Mouse (Mus musculus) cerebellum, adult 9-10 months (tissue): ENCODE results near the gene Inpp5b.
"Not testable (repeated sequence)": the region's sequence is repeated elsewhere in the genome, so short reads cannot be mapped to it uniquely, and the experiment has no call there.

Experiments
- DNase-seq: peaks from one replicate; pipeline ENCODE4 v3.0.0; 2022

The Inpp5b gene

DNA sequence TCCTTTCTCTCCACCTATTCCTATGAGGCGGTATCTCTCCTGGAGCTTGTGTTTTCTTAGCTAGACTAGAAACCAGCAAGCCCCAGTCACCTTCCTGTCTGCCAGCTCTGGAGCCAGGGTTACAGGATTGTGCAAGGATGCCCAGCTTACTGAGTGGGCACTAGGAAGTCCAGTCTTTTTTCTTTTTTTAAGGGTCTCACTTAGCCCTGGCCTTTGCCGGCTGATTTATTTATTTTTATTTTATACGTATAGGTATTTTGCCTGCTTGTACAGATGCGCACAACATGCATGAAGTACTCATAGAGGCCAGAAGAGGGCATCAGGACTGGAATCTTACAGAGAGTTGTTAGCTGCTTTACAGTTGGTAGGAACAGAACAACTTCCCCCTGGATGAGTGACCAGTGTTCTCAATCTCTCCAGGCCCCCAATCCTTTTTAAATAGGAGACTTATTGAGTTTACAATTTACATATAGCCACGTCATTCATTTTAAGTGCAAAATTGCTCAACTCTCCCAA lies 30.8 kb upstream of the Inpp5b start:
- peak; percentile 54 for DNase-seq

DNA sequence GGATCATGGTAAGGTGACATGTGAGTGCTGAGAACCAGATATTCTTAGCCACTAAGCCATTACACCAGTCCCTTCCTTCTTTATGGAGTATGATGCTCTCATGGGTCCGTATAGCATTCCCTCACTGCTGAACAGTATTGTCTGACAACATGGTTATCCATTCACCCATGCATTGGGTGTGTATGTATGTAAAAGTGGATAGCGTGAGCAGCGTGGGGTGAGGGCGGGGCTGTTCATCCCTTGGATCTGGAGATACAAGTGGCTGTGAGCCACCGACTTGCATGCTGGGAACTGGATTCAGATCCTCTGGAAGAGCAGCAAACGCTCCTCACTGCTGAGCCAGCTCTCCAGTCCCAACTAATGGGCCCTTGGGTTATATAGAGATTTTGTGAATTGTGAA lies 29.0 kb upstream of the Inpp5b start:
- DNase-seq: no peak

DNA sequence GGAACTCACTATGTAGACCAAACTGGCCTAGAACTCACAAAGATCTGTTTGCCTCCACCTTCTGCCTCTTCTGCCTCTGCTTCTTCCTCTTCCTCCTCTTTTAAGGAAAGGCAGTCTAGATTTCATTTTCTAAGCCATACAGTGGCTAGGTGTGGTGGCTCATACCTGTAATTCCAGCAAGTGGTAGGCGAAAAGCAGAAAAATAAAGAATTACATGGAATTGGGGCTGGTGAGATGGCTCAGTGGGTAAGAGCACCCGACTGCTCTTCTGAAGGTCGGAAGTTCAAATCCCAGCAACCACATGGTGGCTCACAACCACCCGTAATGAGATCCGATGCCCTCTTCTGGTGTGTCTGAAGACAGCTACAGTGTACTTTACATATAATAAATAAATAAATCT lies 27.8 kb upstream of the Inpp5b start:
- DNase-seq: not testable (repeated sequence)

DNA sequence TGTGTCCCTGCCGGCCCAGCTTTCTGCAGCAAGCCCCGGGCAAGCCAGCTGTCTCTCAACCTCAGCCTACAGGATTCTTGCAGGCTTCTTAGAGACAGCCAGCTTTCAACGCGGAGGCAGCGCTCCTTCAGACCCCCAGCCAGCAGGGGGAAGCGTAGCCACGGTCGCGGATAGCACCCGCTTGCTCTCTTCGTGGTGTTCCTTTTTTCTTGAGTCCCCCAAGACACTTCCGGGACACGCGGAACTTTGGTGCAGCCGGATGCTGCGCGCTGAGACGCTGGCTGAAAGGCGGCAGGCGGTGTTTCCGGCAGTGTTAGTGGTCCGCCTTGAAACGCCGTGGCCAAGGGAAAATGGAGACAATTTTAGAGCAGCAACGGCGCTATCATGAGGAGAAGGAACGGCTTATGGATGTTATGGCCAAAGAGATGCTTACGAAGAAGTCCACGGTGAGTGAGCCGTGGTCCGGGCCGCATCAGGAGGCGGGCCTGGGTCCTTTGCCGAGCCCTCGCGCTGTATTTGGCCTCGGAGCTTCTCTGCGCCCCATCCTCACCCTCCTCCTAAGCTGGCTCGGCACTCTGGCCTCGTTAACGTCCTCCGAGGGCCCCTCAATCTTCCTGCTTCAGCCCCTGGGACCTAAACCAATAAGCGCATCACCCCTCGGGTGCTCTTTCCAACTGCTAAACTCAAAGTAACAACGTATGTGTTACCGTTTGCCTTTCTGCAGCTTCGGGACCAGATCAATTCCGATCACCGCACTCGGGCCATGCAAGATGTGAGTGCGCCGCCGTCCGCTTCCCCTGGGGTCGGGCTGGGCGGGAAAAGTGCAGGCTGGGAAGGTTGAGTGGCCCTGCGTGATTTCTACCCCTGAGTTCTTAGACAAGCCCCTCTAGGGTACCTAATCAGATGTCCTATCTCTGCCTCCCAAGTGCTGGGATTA lies 26.8 kb upstream of the Inpp5b start, which contains the start of gene Sf3a3:
Sf3a3 (plus strand) TSS at position 232 of the 937 bp plus-strand sequence.
- DNase-seq: peak; percentile 95

DNA sequence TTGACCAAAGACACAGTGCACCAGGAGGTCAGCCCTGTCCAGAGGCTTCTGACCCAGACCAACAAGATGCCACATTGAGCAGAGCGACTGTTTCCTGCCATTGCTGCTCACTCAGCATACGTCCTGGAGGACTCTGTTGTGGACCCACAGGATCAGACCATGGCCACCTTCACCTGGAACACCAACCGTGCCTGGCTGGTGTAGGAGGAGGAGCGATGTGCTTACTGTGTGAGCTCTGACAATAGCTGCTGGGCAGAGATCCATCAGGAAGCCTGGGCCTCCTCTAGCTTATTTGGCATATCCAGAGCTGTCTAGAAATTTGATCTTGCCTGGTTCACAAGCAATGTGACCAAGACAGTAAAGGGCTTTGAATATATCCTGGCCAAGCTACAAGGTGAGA lies 22.5 kb upstream of the Inpp5b start:
- DNase-seq: no peak

DNA sequence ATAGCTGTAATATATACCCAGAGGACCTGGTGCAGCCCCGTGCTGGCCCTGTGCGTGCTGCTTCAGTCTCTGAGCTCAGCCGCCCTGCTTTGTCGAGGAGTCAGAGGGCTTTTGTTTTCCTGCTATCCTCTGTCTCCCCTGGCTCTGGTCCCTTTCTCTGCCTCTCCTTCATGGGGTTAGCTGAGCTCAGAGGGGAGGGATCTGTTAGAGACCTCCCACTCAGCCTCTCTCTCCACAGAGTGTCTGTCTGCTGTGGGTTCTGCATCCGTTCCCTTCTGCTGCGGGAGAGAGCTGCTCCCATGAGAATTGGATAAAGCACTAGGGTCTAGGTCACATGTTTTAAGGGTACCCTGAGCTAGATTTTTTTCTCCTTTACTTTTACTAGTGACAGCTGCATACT lies 15.5 kb upstream of the Inpp5b start:
- DNase-seq: no peak

DNA sequence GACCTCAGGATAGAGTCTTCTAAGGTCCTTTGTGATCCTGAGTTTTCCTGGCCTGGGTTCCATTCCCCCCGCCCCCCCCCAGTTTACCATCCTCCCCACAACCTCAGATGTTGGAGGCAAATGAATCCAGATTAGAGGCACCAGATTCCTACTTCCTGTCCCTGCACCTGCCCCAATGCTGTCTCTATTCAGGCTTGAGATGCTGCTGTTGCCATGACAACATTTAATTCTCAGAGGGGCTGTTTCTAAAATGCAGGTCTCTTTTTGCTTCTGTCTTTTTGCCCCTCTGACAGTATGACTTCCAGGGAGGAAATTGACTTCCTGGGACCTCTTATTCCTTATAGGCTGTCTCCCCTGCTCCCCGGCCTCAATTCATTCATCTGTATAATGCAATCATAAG lies 4.7 kb upstream of the Inpp5b start:
- no peak for DNase-seq

DNA sequence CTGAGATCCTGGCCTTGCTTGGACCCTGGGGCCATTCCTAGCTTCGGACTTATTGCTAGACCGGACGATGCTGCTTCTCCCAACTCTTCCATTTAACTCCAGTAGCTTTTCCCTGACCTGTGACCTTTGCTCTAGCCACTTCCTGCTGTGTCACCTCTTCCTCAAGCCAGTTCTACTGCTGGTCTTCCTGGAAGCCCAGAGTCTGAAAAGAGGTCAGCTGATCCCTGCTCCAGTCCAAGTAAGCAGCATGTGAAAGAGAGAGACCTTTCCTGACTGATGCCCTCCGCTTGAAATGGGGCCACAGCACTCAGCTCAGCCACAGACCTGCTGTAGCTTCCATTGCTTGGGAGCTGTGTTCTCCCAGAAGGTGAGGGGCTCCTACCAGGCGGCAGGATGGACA lies 4.2 kb upstream of the Inpp5b start:
- no peak for DNase-seq

DNA sequence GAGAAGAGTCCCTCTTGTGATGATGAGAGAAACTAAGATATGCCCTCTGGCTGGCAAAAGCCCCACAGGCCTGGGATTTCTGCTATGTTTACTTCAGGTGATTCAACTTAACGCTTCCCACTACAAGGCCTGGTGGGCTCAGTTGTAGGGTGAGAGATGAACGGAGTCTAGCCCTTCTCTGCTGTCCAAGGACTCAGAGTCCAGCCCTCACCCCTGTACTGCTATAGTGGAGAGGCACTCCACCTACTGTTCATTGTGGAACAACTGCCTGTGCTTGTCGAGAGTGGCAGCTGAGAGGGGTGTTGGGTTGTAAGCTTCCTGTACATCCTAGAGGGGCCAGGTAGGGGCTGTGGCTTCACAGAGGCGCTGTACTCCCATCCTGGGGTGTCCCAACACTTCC lies 3.6 kb upstream of the Inpp5b start:
- DNase-seq: no peak

DNA sequence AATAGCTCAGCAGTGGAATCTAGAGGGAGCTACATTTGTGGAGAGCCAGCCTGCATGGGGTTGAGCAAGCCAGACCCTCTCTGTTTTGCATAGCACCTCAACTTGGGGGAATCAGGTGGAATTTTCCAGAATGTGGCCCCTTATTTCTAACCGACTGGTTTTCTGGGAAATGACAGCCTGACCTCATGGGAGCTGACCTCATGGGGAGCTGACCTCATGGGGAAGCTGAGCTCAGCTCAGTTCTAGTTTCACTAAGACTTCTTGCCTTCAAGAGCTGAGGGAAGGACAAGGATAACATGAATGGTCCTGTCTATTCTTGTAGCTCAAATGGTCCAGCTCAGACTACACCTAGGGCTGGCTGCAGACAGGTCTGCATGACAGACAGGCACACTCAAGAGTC lies 2.9 kb upstream of the Inpp5b start:
- no peak for DNase-seq

DNA sequence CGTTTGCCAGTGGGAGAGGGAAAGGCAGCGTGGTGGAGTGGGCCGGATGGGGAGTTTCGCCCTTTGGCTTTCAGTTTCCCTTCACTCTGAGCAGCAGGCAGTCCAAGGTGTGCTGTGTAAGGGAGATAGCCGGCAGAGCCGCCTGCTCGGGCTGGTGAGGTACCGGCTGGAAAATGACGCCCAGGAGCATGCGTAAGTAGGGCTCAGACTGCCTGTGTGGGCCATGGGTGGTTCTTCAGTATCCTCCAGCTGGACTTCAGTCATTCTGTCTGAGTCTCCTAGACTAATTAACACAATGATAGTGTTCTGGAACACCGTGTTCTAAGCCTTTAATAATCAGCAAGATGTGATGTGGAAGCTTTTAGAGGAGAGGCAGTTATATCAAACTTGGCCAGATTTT lies 1.2 kb downstream of the Inpp5b start:
- DNase-seq: no peak

DNA sequence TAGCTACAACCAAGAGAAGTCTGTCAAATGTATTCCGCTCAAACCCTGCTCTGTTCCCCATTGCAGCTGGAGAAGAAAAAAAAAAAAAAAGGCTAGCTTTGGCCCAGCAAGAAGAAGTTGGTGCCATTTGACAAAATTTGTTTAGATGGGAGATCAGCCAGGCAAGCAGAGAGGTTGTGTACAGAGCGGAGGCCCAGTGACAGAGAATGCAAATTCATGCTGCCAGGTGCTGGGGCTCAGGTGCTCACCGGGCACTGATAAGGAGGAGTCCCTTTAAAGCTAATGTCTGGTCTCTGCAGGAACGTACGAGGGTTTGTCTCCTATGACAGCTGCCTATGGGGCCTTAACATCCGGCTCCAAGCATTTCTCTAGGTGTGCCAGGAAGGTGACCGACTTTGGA lies 4.9 kb downstream of the Inpp5b start:
- no peak for DNase-seq

DNA sequence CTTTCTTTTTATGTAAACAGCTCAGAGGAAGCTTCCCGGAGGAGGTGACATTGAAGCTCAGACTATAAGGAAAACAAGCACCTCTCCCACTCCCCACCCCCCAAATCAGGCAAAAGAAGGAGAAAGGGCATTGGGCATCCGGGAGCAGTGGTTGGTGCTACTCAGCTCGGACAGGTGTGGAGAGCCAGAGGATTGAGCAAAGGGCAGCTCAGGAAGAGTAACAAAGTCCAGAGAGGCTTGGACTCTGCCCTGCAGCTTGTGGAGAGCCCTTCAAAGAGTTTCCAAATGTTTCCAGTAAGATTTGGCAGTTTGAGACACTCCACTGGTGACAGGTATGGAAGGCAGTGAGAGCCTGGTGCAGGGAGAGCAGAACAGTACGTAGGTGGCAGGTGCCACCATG lies 6.2 kb downstream of the Inpp5b start:
- DNase-seq: no peak

DNA sequence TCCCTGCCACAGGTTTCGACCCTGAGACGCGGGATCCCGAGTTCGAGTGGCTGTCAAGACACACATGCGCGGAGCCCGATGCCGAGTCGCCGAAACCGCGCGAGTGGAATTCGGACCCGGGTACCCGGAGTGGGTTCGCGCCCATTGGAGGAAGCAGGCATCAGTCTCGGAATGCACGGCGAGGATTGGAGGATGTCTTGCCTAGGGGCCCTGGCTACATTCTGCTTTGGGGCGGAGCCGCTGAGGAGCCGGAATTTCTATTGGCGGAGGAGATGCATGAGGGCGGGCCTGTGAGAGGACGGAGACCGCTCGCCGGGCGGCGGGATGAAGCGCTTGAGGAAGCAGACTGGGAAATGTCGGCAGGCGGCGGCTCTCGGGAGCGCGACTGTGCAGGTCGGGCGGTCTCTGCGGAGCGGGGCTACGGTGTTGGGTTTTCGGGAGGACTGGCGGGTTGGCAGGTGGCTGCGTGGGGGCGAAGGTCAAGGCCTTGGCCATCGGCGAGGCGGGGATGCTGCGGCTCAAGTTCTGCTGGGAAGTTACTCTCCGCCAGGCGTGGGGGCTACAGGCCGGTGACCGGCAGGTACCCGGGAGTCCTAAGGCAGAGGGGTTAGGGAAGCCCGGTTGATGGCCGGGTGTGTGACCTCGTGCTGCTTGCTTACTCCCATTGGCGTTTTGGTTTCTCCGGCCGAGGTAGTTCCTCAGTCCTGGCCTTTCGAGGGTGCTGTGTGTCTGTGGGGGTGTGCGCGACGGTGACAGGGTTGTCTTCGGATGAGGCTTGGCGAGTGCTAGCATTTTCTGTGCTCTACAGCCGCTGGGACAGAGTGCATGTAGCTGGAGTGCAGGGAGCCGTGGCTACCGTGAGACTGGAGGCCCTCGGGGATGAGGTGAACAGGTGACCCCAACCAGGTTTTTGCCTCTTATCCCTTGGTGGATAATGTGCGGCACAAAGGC lies 9.9 kb downstream of the Inpp5b start:
- DNase-seq: peak; percentile 99

DNA sequence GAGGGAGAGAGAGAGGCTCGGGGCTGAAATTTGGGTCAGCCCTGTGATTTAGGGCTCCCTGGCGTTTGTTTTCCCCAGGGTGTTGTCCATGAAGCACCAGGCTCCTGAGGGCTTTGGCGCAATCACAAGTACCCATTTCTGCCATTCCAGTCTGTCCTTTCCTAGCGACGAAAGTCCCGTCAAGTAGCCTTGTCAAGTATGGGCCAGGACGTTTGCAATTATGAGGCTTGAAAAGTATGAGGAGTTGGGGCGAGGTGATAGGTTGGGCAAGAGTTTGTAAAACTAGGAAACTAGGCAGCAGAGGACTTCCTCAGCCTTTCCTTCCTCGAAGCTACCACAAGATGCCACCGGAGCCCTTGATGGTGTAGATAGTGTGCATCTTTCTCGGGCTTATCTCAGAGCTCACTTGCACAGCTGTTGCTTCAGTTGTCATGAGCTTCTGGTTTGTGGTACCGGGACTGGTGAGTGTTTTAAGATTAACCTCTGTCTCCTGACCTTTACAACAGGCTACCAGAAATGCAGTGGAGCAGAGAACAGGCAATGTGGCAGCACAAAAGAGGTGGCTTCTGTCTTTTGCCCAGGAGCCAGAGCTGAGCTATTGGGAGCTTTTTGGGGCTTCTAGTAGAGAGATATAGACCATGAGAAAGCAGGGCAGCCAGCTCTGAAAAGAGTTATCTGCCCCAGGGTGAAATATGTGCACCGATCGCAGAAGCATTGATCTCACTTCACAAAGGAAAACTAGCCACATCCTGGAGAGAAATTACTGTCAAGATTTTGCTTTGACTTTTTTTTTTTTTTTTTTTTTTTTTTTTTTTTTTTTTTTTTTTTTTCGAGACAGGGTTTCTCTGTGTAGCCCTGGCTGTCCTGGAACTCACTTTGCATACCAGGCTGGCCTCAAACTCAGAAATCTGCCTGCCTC lies 10.9 kb downstream of the Inpp5b start:
- DNase-seq: no peak

DNA sequence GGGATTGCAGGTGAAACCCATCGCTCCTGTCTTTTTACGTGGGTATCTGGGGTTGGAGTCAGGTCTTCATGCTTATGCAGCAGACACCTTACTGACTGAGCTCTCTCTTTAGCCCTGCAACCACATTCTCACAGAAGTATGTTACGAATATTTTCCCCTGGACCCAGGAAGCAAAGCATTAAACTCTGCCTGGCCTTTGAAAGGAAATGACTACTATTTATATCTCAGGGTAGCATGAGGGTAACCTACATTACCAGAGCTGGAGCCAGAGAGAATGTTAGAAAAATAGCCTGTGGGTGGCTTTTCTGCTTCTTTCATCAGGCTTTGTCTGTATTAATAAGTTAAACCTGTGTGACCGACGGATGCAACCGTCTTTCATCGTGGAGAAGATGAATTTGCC lies 13.9 kb downstream of the Inpp5b start:
- DNase-seq: no peak

DNA sequence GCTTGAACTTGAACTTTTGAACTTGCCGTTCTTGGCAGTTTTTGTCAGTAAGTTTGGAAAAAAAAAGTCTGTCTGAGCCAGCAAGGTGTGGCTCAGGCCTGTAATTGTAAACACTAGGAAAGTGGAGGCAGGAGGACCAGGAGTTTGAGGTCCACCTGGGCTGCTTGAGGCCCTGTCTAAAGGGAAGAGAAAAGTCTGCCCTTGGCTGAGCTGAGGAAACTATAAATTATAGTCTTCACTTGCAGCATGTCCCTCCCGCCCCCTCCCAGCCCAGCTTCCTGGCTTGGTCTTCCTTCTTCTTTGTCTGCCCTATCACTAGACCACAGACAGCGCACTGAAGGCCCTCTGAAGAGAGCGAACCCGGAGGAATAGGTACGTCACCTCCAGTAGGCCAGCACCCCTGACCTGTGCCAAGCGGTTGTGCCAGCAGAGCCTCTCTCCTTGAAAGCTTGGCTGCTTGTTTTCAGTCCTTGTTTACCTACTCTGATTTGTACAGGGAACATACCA lies 17.7 kb downstream of the Inpp5b start:
- no peak for DNase-seq

DNA sequence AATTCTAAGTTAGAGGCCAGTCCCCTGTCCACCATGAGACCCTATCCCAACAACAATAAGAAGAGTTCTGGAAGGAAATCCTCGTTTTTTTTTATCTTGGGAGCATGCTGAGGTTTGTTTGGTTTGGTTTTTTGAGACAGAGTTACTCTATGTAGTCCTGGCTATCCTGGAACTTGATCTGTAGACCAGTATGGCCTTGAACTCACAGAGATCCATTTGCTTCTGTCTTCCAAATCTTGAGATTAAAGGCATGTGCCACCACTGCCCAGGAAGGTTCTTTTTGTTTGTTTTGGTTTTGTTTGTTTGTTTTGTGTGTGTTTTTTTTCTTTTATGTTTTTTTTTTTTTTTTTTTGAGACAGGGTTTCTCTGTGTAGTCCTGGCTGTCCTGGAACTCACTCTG lies 19.6 kb downstream of the Inpp5b start:
- no peak for DNase-seq

DNA sequence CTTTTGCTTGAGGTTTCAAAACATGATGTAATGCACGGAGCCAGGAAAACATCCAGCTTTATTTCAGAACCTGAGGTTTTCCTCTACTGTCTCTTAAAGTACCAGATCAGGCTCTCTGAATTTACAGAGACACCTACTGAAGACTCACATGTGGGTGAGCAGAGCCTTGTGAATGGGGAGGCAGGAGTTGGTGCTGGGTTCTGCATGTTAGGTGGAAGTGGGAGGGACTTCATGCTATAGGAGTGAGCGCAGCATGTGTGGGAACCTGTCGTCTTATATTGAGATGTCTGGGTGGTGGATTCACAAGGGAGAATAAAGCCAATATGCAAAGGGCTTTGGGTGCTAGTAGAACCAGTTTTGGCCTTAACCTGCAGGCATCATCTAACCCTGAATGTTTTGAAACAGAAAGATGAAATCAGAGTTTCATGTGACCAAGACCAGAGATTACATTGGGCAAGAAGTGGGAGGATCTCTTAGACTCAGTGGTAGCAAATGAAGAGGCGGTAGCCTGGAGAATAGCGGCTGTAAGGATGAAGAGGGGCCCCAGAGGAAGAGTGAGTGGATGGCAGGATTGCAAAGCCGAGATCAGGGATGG lies 21.3 kb downstream of the Inpp5b start:
- no peak for DNase-seq

DNA sequence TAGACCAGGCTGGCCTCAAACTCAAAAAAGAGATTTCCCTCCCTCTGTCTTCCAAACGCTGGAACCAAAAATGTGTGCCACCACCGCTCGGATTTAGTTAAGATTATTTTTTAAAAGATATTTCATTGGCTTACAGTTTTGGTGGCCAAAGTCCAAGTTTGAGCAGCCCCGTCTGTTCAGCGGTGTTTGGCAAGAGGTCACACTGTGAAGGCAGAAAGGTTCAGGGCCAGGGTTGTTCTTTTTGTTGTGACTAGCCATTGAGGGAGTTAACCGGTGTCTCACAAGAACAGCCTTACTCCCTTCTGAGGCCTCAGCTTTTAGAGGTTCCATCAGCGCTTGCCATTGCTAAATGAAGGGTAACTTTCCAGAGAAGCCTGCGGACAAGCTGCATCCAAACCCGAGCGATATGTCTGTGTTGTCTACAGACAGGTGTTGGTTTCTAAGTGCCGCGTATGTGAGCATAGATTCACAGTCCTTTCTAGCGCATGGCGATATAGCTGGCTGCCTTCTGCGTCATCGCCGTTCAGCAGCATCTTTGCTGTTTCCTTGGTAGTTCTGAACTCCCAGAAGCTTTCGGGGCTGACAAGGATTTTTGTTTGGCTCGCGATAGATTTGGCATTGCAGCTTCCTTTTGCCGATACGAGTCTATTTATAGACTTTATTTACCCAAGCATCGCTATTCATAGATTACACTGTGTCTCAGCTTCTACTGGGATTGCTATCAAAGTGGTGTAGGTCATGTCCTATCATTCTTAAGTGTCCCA lies 24.3 kb downstream of the Inpp5b start:
- DNase-seq: no peak

DNA sequence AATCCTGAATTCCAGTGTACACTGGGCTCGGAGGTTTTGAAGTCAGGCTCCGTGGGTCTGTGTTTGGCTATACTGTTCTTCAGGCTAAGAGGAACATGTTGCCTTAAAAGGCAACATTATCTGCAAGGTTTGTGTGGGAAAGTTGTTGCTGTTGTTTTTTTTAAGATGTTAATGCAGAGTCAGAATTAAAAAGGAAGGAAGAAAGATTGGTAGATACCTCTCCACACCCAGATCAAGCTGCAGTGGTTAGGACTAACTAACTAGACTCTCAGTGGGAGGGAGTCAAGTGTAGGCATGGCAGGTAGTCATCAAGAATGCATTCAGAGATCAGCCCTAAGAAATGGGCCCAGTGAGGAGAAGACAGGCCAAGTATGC lies 24.9 kb downstream of the Inpp5b start:
- no peak for DNase-seq
